Mouse (Mus musculus) cerebellum, adult 18-20 months (tissue): Measurements from ENCODE around the gene Ppp1r9b.

Experiments
- DNase-seq, 2 experiments: peaks; one replicate each; pipeline ENCODE4 v3.0.0; 2021

The Ppp1r9b gene

GRCm38 (mm10) chr11:95053062-95053461 is 62.2 kb downstream of the Ppp1r9b start:
- no peak for DNase-seq
